Comparison of ENCODE assay signal across 14 mouse cellular contexts in the genomic region with DNA sequence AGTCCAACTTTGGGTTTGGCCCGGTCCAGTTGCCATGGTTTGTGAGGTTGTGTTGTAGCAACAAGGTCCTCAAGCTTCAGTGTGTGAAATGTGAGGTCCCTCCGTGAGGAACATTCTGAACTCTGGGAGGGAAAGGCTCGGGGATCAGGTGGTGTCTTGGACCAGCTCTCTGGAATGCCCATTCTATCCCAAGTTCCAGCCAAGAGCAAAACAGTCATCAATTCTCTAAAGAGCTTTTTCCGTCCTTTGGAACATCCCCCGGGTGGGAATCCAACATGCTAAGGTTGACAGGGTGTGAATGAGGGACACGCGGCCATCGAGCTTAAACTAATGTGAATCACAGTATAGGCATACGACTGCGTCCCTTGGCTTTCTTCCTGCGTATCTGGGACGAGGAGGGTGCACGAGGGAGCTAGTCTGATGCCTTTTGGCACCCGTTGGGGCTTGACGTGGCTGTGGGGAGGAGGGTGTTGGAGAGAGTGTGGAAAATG.
A peak's percentile ranks its signal among the peaks of the same experiment; 100 is the strongest.
DNase-seq lines count a peak whose midpoint lies in the region; ATAC-seq and TF ChIP-seq lines count a peak whose summit lies in the region.
"Had no signal": no experiment of that assay in that cellular context is flagged by ENCODE, and none has a peak within 500 bp of the region (broad histone marks: within the 10 kb centered on the region; RNA-seq: fewer than 3 reads in every experiment).

No protein-coding gene starts in this region.

- DNase-seq in embryonic facial prominence, embryonic 10.5 days (ENCODE audit: low spot score), result no peak
- DNase-seq in adipocyte (ENCODE audit: low spot score), result peak; percentile 68
- peak; percentile 79 to 80 for DNase-seq in gastrocnemius, postnatal 36 days
- DNase-seq in lung, postnatal 0 days (ENCODE audit: low spot score), result peak; percentile 63
- no peak for DNase-seq in liver, embryonic 11.5 days (ENCODE audit: low spot score)
- no peak for DNase-seq in kidney, adult 8-10 months
- DNase-seq in left cerebral cortex, adult 11 months (ENCODE audit: low spot score), result no peak
- DNase-seq: cerebellum, adult 2 months; kidney, postnatal 4 days; right cerebral cortex, postnatal 14 days had no signal

- no peak for TF ChIP-seq EP300 in lung, postnatal 0 days (IDR thresholded peaks at IDR 0.05)

- no peaks in the 10 kb centered on the region for H3K36me3 ChIP-seq in embryonic facial prominence, embryonic 13.5 days
- no peaks in the 10 kb centered on the region for H3K36me3 ChIP-seq in embryonic facial prominence, embryonic 10.5 days (replicated peaks)
- H3K36me3 ChIP-seq in lung, postnatal 0 days (ENCODE audit: insufficient read depth, low read length), result no peaks in the 10 kb centered on the region
- no peaks in the 10 kb centered on the region for H3K36me3 ChIP-seq in liver, embryonic 11.5 days (ENCODE audit: control insufficient read depth, insufficient read depth, low read length)
- H3K36me3 ChIP-seq: midbrain, embryonic 15.5 days had no signal

- H3K4me2 ChIP-seq in embryonic facial prominence, embryonic 13.5 days, result no peak overlapping the region
- H3K4me2 ChIP-seq in lung, postnatal 0 days (replicated peaks; ENCODE audit: low read depth, low read length), result no peak overlapping the region
- H3K4me2 ChIP-seq in liver, embryonic 11.5 days, result no peak overlapping the region
- H3K4me2 ChIP-seq: midbrain, embryonic 15.5 days had no signal

- no peak for ATAC-seq in embryonic facial prominence, embryonic 13.5 days (ENCODE audit: insufficient number of reproducible peaks, insufficient read depth, low FRiP score, low TSS enrichment, low read depth)
- peak; percentile 86 for ATAC-seq in lung, postnatal 0 days
- ATAC-seq in liver, embryonic 11.5 days (replicated peaks; ENCODE audit: low FRiP score), result no peak
- ATAC-seq: inflammation-experienced regulatory T-cells, adult 6 months; midbrain, embryonic 15.5 days had no signal

- TF ChIP-seq CTCF in lung, postnatal 0 days (IDR thresholded peaks at IDR 0.05), result no peak

- no peak overlapping the region for H3K9ac ChIP-seq in embryonic facial prominence, embryonic 13.5 days
- H3K9ac ChIP-seq in lung, postnatal 0 days (replicated peaks; ENCODE audit: low read depth), result no peak overlapping the region
- H3K9ac ChIP-seq in liver, embryonic 11.5 days (ENCODE audit: low read depth, low read length), result no peak overlapping the region
- H3K9ac ChIP-seq: midbrain, embryonic 15.5 days had no signal

- no peaks in the 10 kb centered on the region for H3K27me3 ChIP-seq in embryonic facial prominence, embryonic 13.5 days
- H3K27me3 ChIP-seq in embryonic facial prominence, embryonic 10.5 days (replicated peaks; ENCODE audit: low read depth, poor library complexity, severe bottlenecking), result no peaks in the 10 kb centered on the region
- H3K27me3 ChIP-seq in lung, postnatal 0 days (replicated peaks; ENCODE audit: insufficient read depth, low read length), result no peaks in the 10 kb centered on the region
- H3K27me3 ChIP-seq in liver, embryonic 11.5 days (replicated peaks; ENCODE audit: control insufficient read depth, insufficient read depth, low read length), result no peaks in the 10 kb centered on the region
- H3K27me3 ChIP-seq: midbrain, embryonic 15.5 days had no signal

- no peak overlapping the region for H3K4me3 ChIP-seq in embryonic facial prominence, embryonic 13.5 days
- H3K4me3 ChIP-seq in embryonic facial prominence, embryonic 10.5 days, result no peak overlapping the region
- no peak overlapping the region for H3K4me3 ChIP-seq in lung, postnatal 0 days (ENCODE audit: low read depth, low read length)
- H3K4me3 ChIP-seq in liver, embryonic 11.5 days (ENCODE audit: low read depth, low read length), result no peak overlapping the region
- H3K4me3 ChIP-seq: left cerebral cortex, adult 2 months; midbrain, embryonic 15.5 days had no signal

- WGBS in embryonic facial prominence, embryonic 13.5 days, result 82% methylated on average over 15 of the region's 15 CpGs
- WGBS in embryonic facial prominence, embryonic 10.5 days, result 87% methylated on average over 15 of the region's 15 CpGs
- WGBS in lung, postnatal 0 days, result 70% methylated on average over 15 of the region's 15 CpGs
- WGBS in liver, embryonic 11.5 days, result 84% methylated on average over 15 of the region's 15 CpGs

- peak overlapping the region; percentile 11; the same call in 1 of the 2 replicates for H3K27ac ChIP-seq in embryonic facial prominence, embryonic 13.5 days
- no peak overlapping the region for H3K27ac ChIP-seq in embryonic facial prominence, embryonic 10.5 days (replicated peaks)
- no peak overlapping the region for H3K27ac ChIP-seq in lung, postnatal 0 days (ENCODE audit: low read length)
- no peak overlapping the region for H3K27ac ChIP-seq in liver, embryonic 11.5 days (ENCODE audit: low read depth, low read length)
- H3K27ac ChIP-seq: left cerebral cortex, adult 2 months; midbrain, embryonic 15.5 days had no signal

- H3K4me1 ChIP-seq in embryonic facial prominence, embryonic 13.5 days, result peaks cover 11% of the 10 kb centered on the region; the same call in 1 of the 2 replicates
- no peaks in the 10 kb centered on the region for H3K4me1 ChIP-seq in embryonic facial prominence, embryonic 10.5 days
- H3K4me1 ChIP-seq in lung, postnatal 0 days (ENCODE audit: insufficient read depth, low read depth, low read length), result no peaks in the 10 kb centered on the region
- H3K4me1 ChIP-seq in liver, embryonic 11.5 days (replicated peaks; ENCODE audit: control insufficient read depth, insufficient read depth, low read length), result no peaks in the 10 kb centered on the region
- H3K4me1 ChIP-seq: midbrain, embryonic 15.5 days had no signal

- H3K9me3 ChIP-seq in embryonic facial prominence, embryonic 13.5 days, result no peaks in the 10 kb centered on the region
- H3K9me3 ChIP-seq in embryonic facial prominence, embryonic 10.5 days, result peaks cover 2% of the 10 kb centered on the region; the same call in 1 of the 2 replicates
- H3K9me3 ChIP-seq in lung, postnatal 0 days (ENCODE audit: low read length), result 0 out of 2 replicates have a peak, but pooled peaks cover 3% of the 10 kb centered on the region
- H3K9me3 ChIP-seq in liver, embryonic 11.5 days (ENCODE audit: control insufficient read depth, low read length), result no peaks in the 10 kb centered on the region
- H3K9me3 ChIP-seq: midbrain, embryonic 15.5 days had no signal

- intact Hi-C loops in gastrocnemius, postnatal 36 days (cut with DNase I), result no loop called here

Comparison
In these comparisons a context has a peak if more than half of its experiments do, and no peak if none do; other contexts are left out.
1. DNase-seq: peak in adipocyte (single experiment), gastrocnemius, postnatal 36 days (2 of 2) and lung, postnatal 0 days (single experiment); none in embryonic facial prominence, embryonic 10.5 days (single experiment), liver, embryonic 11.5 days (single experiment), kidney, adult 8-10 months (0 of 2) and left cerebral cortex, adult 11 months (single experiment).